Mouse (Mus musculus) cortical plate, adult 2 months (tissue): ENCODE data around the gene Zc3h13.

Source experiments
- CTCF ChIP-seq: fragments of 200-500 bp; IDR thresholded peaks from 2 replicates; pipeline ENCODE4 v1.5.1; 2011; ENCODE audit warnings: mild to moderate bottlenecking, control low read depth, low read length; ENCODE audit not compliant: insufficient read depth; ENCODE audit errors: extremely low read depth
- POLR2A ChIP-seq: fragments of 200-500 bp; IDR thresholded peaks from 2 replicates; pipeline ENCODE4 v1.6.1; 2011; ENCODE audit warnings: mild to moderate bottlenecking, low read length, control low read depth; ENCODE audit not compliant: insufficient read depth; ENCODE audit errors: extremely low read depth

DNA sequence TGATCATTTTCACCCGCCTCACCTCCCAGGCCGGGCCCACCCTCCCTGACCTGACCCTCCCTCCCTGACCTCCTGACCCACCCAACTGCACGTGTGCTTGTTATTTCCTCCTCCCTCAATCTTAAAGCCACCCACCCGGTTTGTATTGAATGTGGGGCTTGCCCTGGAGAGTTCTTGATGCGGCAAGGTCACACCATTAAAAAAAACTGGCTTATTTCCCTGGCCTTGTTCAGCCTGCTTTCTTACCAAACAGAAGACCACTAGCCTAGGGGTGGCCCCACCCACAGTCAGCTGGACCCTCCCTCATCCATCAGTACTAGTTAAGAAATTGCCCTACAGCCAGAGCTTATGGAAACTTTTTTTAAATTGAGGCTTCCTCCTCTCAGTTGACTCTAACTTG, 19.6 kb downstream of the Zc3h13 start:
- TF ChIP-seq POLR2A (no peak), CTCF (no peak)
